Mouse (Mus musculus) hindbrain, embryonic 15.5 days (tissue): ENCODE results near the gene Qdpr. TPM values are rescaled to one million over a fixed set of nuclear protein-coding genes. Genes with fewer than 3 reads are reported as not detected.
"Not testable (repeated sequence)": the region's sequence is repeated elsewhere in the genome, so short reads cannot be mapped to it uniquely, and the experiment has no call there.

Experiments
- ATAC-seq: fragments of 200-750 bp; cut with Nextera tagmentation; 2 replicates; pipeline ENCODE4 v1.8.0; 2017; ENCODE audit warnings: low read depth, moderate number of reproducible peaks, moderate TSS enrichment; ENCODE audit not compliant: low FRiP score
- H3K27ac ChIP-seq: fragments of 300-500 bp; sonication (generic); replicated peaks from 2 replicates; pipeline ENCODE4 v1.5.1; 2015; ENCODE audit warnings: mild to moderate bottlenecking, inconsistent platforms
- H3K27me3 ChIP-seq: fragments of 300-500 bp; sonication (generic); 2 replicates; pipeline ENCODE4 v1.6.1; 2015; ENCODE audit warnings: control low read depth, inconsistent platforms
- H3K36me3 ChIP-seq: fragments of 300-500 bp; sonication (generic); 2 replicates; pipeline ENCODE4 v1.6.1; 2015; ENCODE audit warnings: control low read depth, inconsistent platforms
- H3K4me1 ChIP-seq: fragments of 300-500 bp; sonication (generic); replicated peaks from 2 replicates; pipeline ENCODE4 v1.6.1; 2015; ENCODE audit warnings: control low read depth, inconsistent platforms
- H3K4me2 ChIP-seq: fragments of 300-500 bp; sonication (generic); 2 replicates; pipeline ENCODE4 v1.6.1; 2015; ENCODE audit warnings: moderate library complexity, mild to moderate bottlenecking, inconsistent platforms
- H3K4me3 ChIP-seq: fragments of 300-500 bp; sonication (generic); 2 replicates; pipeline ENCODE4 v1.5.1; 2015; ENCODE audit warnings: mild to moderate bottlenecking, inconsistent platforms
- H3K9ac ChIP-seq: fragments of 300-500 bp; sonication (generic); 2 replicates; pipeline ENCODE4 v1.6.1; 2015; ENCODE audit warnings: inconsistent platforms
- H3K9me3 ChIP-seq: fragments of 300-500 bp; sonication (generic); 2 replicates; pipeline ENCODE4 v1.6.1; 2016; ENCODE audit warnings: control low read depth, inconsistent platforms
- WGBS: fragments of 180-500 bp; shearing (Covaris S2); methylation state at CpG from one replicate; pipeline ENCODE4 v1.1.7; 2015; 5-methylcytosine and 5-hydroxymethylcytosine counted together
- polyA plus RNA-seq: library from polyadenylated mRNA; unstranded; fragments of >200 nt; fragmentation: Nextera tagmentation; extraction: Ambion mirVana; gene quantifications from 2 replicates; pipeline ENCODE4 v1.2.1, GENCODE M21; 2015

The Qdpr gene
- polyA plus RNA-seq, 1 experiment from 2014 or later, result 132 TPM

GRCm38 (mm10) chr5:45448676-45449075 lies 1.4 kb downstream of the Qdpr start:
- Histone ChIP-seq H3K27ac (no peak overlapping the region), H3K9me3 (no peaks in the 10 kb centered on the region), H3K4me1 (peaks cover 21% of the 10 kb centered on the region), H3K9ac (peak overlapping the region; percentile 79; the same call in 1 of the 2 replicates), H3K36me3 (0 out of 2 replicates have a peak, but pooled peaks cover 8% of the 10 kb centered on the region), H3K4me2 (peak overlapping the region; percentile 96), H3K27me3 (0 out of 2 replicates have a peak, but pooled peaks cover 3% of the 10 kb centered on the region), H3K4me3 (peak overlapping the region; percentile 75; the same call in 1 of the 2 replicates)
- ATAC-seq, result no peak
- 17% methylated on average over 5 of the region's 5 CpGs for WGBS

GRCm38 (mm10) chr5:45444130-45444832 lies 5.8 kb downstream of the Qdpr start:
- no peak overlapping the region for H3K27ac ChIP-seq
- H3K9me3 ChIP-seq, result no peaks in the 10 kb centered on the region
- 0 out of 2 replicates have a peak, but pooled peaks cover 3% of the 10 kb centered on the region for H3K27me3 ChIP-seq
- no peak overlapping the region for H3K4me2 ChIP-seq
- peaks cover 14% of the 10 kb centered on the region for H3K4me1 ChIP-seq
- WGBS, result 84% methylated on average over 8 of the region's 8 CpGs
- no peak for ATAC-seq
- no peak overlapping the region for H3K4me3 ChIP-seq
- peaks cover 16% of the 10 kb centered on the region; the same call in 1 of the 2 replicates for H3K36me3 ChIP-seq
- H3K9ac ChIP-seq, result no peak overlapping the region

GRCm38 (mm10) chr5:45441745-45442144 lies 8.3 kb downstream of the Qdpr start:
- Histone ChIP-seq H3K27ac (no peak overlapping the region), H3K9ac (no peak overlapping the region), H3K9me3 (no peaks in the 10 kb centered on the region), H3K4me2 (no peak overlapping the region), H3K4me3 (no peak overlapping the region), H3K4me1 (no peaks in the 10 kb centered on the region), H3K27me3 (no peaks in the 10 kb centered on the region), H3K36me3 (peaks cover 16% of the 10 kb centered on the region; the same call in 1 of the 2 replicates)
- WGBS, result 91% methylated on average over 3 of the region's 3 CpGs
- ATAC-seq, result no peak

GRCm38 (mm10) chr5:45441124-45441523 lies 8.9 kb downstream of the Qdpr start:
- ATAC-seq, result no peak
- peaks cover 16% of the 10 kb centered on the region; the same call in 1 of the 2 replicates for H3K36me3 ChIP-seq
- no peaks in the 10 kb centered on the region for H3K27me3 ChIP-seq
- no peak overlapping the region for H3K4me3 ChIP-seq
- no peak overlapping the region for H3K4me2 ChIP-seq
- no peaks in the 10 kb centered on the region for H3K4me1 ChIP-seq
- no peak overlapping the region for H3K27ac ChIP-seq
- no peaks in the 10 kb centered on the region for H3K9me3 ChIP-seq
- WGBS, result 95% methylated on average over 3 of the region's 3 CpGs
- no peak overlapping the region for H3K9ac ChIP-seq

- Histone ChIP-seq H3K4me2 (no peak overlapping the region), H3K4me3 (no peak overlapping the region), H3K9ac (no peak overlapping the region), H3K27me3 (no peaks in the 10 kb centered on the region), H3K4me1 (no peaks in the 10 kb centered on the region), H3K9me3 (no peaks in the 10 kb centered on the region), H3K27ac (no peak overlapping the region), H3K36me3 (peaks cover 14% of the 10 kb centered on the region; the same call in 1 of the 2 replicates)
- ATAC-seq, result no peak
- 86% methylated on average over 8 of the region's 8 CpGs for WGBS
These were observed 11.7 kb downstream of the Qdpr start for GRCm38 (mm10) chr5:45438301-45438700.

GRCm38 (mm10) chr5:45437826-45438225 lies 12.2 kb downstream of the Qdpr start:
- H3K27me3 ChIP-seq, result no peaks in the 10 kb centered on the region
- H3K9ac ChIP-seq, result no peak overlapping the region
- no peak overlapping the region for H3K4me2 ChIP-seq
- H3K27ac ChIP-seq, result no peak overlapping the region
- H3K9me3 ChIP-seq, result no peaks in the 10 kb centered on the region
- ATAC-seq, result peak; percentile 30; the same call in 1 of the 2 replicates
- 65% methylated on average over 4 of the region's 4 CpGs for WGBS
- peaks cover 11% of the 10 kb centered on the region; the same call in 1 of the 2 replicates for H3K36me3 ChIP-seq
- H3K4me1 ChIP-seq, result no peaks in the 10 kb centered on the region
- H3K4me3 ChIP-seq, result no peak overlapping the region

GRCm38 (mm10) chr5:45435967-45436950 lies 13.8 kb downstream of the Qdpr start:
- Histone ChIP-seq H3K27me3 (no peaks in the 10 kb centered on the region), H3K9me3 (no peaks in the 10 kb centered on the region), H3K4me1 (no peaks in the 10 kb centered on the region), H3K4me3 (no peak overlapping the region), H3K4me2 (no peak overlapping the region), H3K36me3 (peaks cover 7% of the 10 kb centered on the region; the same call in 1 of the 2 replicates), H3K27ac (no peak overlapping the region), H3K9ac (no peak overlapping the region)
- no peak for ATAC-seq
- WGBS, result 91% methylated on average over 14 of the region's 14 CpGs

- no peaks in the 10 kb centered on the region for H3K27me3 ChIP-seq
- H3K4me3 ChIP-seq, result no peak overlapping the region
- no peak overlapping the region for H3K9ac ChIP-seq
- no peaks in the 10 kb centered on the region for H3K4me1 ChIP-seq
- no peak overlapping the region for H3K4me2 ChIP-seq
- no peak for ATAC-seq
- no peaks in the 10 kb centered on the region for H3K9me3 ChIP-seq
- H3K36me3 ChIP-seq, result no peaks in the 10 kb centered on the region
- WGBS, result 95% methylated on average over 7 of the region's 7 CpGs
- no peak overlapping the region for H3K27ac ChIP-seq
These were observed 22.1 kb downstream of the Qdpr start for GRCm38 (mm10) chr5:45427891-45428290.

GRCm38 (mm10) chr5:45426416-45427034 lies 23.5 kb downstream of the Qdpr start:
- H3K27me3 ChIP-seq, result no peaks in the 10 kb centered on the region
- H3K9me3 ChIP-seq, result no peaks in the 10 kb centered on the region
- no peak overlapping the region for H3K4me2 ChIP-seq
- no peak overlapping the region for H3K9ac ChIP-seq
- H3K27ac ChIP-seq, result no peak overlapping the region
- ATAC-seq, result no peak
- H3K36me3 ChIP-seq, result no peaks in the 10 kb centered on the region
- H3K4me3 ChIP-seq, result no peak overlapping the region
- H3K4me1 ChIP-seq, result no peaks in the 10 kb centered on the region
- 78% methylated on average over 1 of the region's 1 CpGs for WGBS

GRCm38 (mm10) chr5:45425771-45426170 lies 24.3 kb downstream of the Qdpr start:
- H3K4me2 ChIP-seq, H3K4me1 ChIP-seq, H3K4me3 ChIP-seq, H3K36me3 ChIP-seq, H3K9ac ChIP-seq, H3K27me3 ChIP-seq, H3K27ac ChIP-seq, ATAC-seq, H3K9me3 ChIP-seq: not testable (repeated sequence)
- 38% methylated on average over 1 of the region's 1 CpGs for WGBS

GRCm38 (mm10) chr5:45424021-45424886 lies 25.8 kb downstream of the Qdpr start:
- peak; percentile 90 for ATAC-seq
- no peaks in the 10 kb centered on the region for H3K9me3 ChIP-seq
- H3K27ac ChIP-seq, result no peak overlapping the region
- H3K27me3 ChIP-seq, result no peaks in the 10 kb centered on the region
- H3K4me1 ChIP-seq, result no peaks in the 10 kb centered on the region
- H3K9ac ChIP-seq, result no peak overlapping the region
- no peak overlapping the region for H3K4me3 ChIP-seq
- no peak overlapping the region for H3K4me2 ChIP-seq
- H3K36me3 ChIP-seq, result no peaks in the 10 kb centered on the region
- 40% methylated on average over 8 of the region's 8 CpGs for WGBS
